Mouse (Mus musculus) E14TG2a.4 (cell line): ENCODE measurements around the gene Fosb.

ENCODE experiments used
- CTCF ChIP-seq: conservative IDR thresholded peaks from 2 replicates; pipeline ENCODE4 v1.5.1; 2014; ENCODE audit warnings: low read length
- POU5F1 ChIP-seq: IDR thresholded peaks from 2 replicates; pipeline ENCODE4 v1.6.1; 2014; ENCODE audit warnings: low read length, borderline replicate concordance

DNA sequence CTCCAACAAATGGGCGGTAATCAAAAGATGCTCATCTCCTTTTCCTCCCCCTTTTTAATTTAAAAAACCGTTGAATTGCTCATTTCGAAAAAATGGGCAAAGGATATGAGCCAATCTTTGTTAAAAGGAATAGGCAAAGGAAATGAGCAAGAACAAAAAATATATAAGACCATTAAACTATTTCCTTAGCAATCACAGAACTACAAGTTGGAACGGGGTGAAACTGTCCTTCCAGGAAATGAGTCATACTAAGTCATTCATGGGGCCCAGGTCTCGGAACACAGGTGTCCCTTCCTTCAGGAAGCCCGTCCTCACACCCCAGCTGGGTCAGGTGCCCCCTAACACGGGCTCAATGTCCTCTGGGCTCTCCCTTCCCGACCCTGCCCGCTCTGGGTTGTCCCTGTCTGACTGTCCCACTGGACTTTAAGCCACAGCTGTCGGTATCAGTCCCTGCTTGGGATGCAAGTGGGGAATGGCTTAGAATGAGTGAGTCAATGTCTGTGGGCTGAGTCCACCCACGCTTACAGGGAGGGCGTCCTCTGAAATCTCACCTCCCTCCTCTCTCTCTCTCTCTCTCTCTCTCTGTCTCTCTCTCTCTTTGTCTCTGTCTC is 34.5 kb upstream of the Fosb start, which contains the start of gene Ercc1:
- no peak for TF ChIP-seq CTCF
- no peak for TF ChIP-seq POU5F1
